Mouse (Mus musculus) liver, embryonic 12.5 days (tissue): Measurements from ENCODE around the gene Pdia2. TPM values are rescaled to one million over a fixed set of nuclear protein-coding genes. Genes with fewer than 3 reads are reported as not detected.

Source experiments
- polyA plus RNA-seq: library from polyadenylated mRNA; unstranded; fragments of >200 nt; fragmentation: Nextera tagmentation; extraction: Ambion mirVana; gene quantifications from 2 replicates; pipeline ENCODE4 v1.2.1, GENCODE M21; 2016

The Pdia2 gene
- polyA plus RNA-seq, 1 experiment from 2014 or later: 96.5 TPM

Other genes starting within 250 kb of the Pdia2 start
- 0.36 and 0.49 TPM in 2 replicates for gene A930017K11Rik, start 246.5 kb downstream of the Pdia2 start, polyA plus RNA-seq
- 20.4 and 21.3 TPM in 2 replicates for gene Capn15, start 213.3 kb downstream of the Pdia2 start, polyA plus RNA-seq
- 4.2 and 4.3 TPM in 2 replicates for gene Rab11fip3, start 129.5 kb downstream of the Pdia2 start, polyA plus RNA-seq
- 12.0 and 13.2 TPM in 2 replicates for gene Decr2, start 108.8 kb downstream of the Pdia2 start, polyA plus RNA-seq
- 65.9 and 68.3 TPM in 2 replicates for gene Nme4, start 103.5 kb downstream of the Pdia2 start, polyA plus RNA-seq
- gene Tmem8, start 85.8 kb downstream of the Pdia2 start, polyA plus RNA-seq: 1.9 and 2.2 TPM in 2 replicates
- 162 and 174 TPM in 2 replicates for gene Mrpl28, start 75.6 kb downstream of the Pdia2 start, polyA plus RNA-seq
- gene Axin1, start 60.4 kb downstream of the Pdia2 start, polyA plus RNA-seq: 15.2 and 16.4 TPM in 2 replicates
- 0.99 and 1.0 TPM in 2 replicates for gene Rgs11, start 3.9 kb upstream of the Pdia2 start, polyA plus RNA-seq
- gene Arhgdig, start 8.7 kb upstream of the Pdia2 start, polyA plus RNA-seq: 36.1 and 36.9 TPM in 2 replicates
- 12.1 and 13.1 TPM in 2 replicates for gene Fam234a, start 45.2 kb upstream of the Pdia2 start, polyA plus RNA-seq
- 59.4 and 62.6 TPM in 2 replicates for gene Luc7l, start 53.8 kb upstream of the Pdia2 start, polyA plus RNA-seq
- 0.06 and 0.10 TPM in 2 replicates for gene Neurl1b, start 215.7 kb upstream of the Pdia2 start, polyA plus RNA-seq